Mouse (Mus musculus) embryonic facial prominence, embryonic 10.5 days (tissue): Measurements from ENCODE around the gene Parn. TPM values are rescaled to one million over a fixed set of nuclear protein-coding genes. Genes with fewer than 3 reads are reported as not detected.
"Not testable (repeated sequence)": the region's sequence is repeated elsewhere in the genome, so short reads cannot be mapped to it uniquely, and the experiment has no call there.

Experiments used
- DNase-seq: peaks from one replicate; pipeline ENCODE4 v3.0.0-alpha.2; 2017; ENCODE audit warnings: low spot score
- H3K27ac ChIP-seq: fragments of 300-500 bp; sonication (generic); replicated peaks from 2 replicates; pipeline ENCODE4 v1.5.1; 2016; ENCODE audit warnings: mild to moderate bottlenecking
- H3K27me3 ChIP-seq: fragments of 300-500 bp; sonication (generic); replicated peaks from 2 replicates; pipeline ENCODE4 v1.6.1; 2016; ENCODE audit warnings: low read depth, mild to moderate bottlenecking; ENCODE audit not compliant: poor library complexity, severe bottlenecking
- H3K36me3 ChIP-seq: fragments of 300-500 bp; sonication (generic); replicated peaks from 2 replicates; pipeline ENCODE4 v1.6.1; 2016; ENCODE audit warnings: mild to moderate bottlenecking, moderate library complexity
- H3K4me1 ChIP-seq: fragments of 300-500 bp; sonication (generic); 2 replicates; pipeline ENCODE4 v1.6.1; 2016
- H3K4me3 ChIP-seq: fragments of 300-500 bp; sonication (generic); 2 replicates; pipeline ENCODE4 v1.5.1; 2016; ENCODE audit warnings: mild to moderate bottlenecking, moderate library complexity
- H3K9me3 ChIP-seq: fragments of 300-500 bp; sonication (generic); 2 replicates; pipeline ENCODE4 v1.6.1; 2016; ENCODE audit warnings: mild to moderate bottlenecking
- WGBS: fragments of 180-500 bp; shearing (Covaris S2); methylation state at CpG from one replicate; pipeline ENCODE4 v1.1.7; 2016; 5-methylcytosine and 5-hydroxymethylcytosine counted together
- polyA plus RNA-seq: library from polyadenylated mRNA; unstranded; fragments of >200 nt; fragmentation: Nextera tagmentation; extraction: Ambion mirVana; gene quantifications from 2 replicates; pipeline ENCODE4 v1.2.1, GENCODE M21; 2016

Gene Parn
- 45.3 and 47.0 TPM in 2 replicates for polyA plus RNA-seq

- H3K36me3 ChIP-seq, result peaks cover 24% of the 10 kb centered on the region
- H3K9me3 ChIP-seq, result no peaks in the 10 kb centered on the region
- peak within 1 kb of the TSS; percentile 90 for H3K27ac ChIP-seq
- peak within 1 kb of the TSS; percentile 85 for H3K4me3 ChIP-seq
- WGBS, result under 1% methylated on average over 35 of the region's 35 CpGs
- peaks cover 15% of the 10 kb centered on the region for H3K4me1 ChIP-seq
- DNase-seq, result peak; percentile 93
- no peaks in the 10 kb centered on the region for H3K27me3 ChIP-seq
Observed at GRCm38 (mm10) chr16:13667878-13668343, at the start of gene Parn. TSS of gene Parn (minus strand) at chr16:13668170.

- no peaks in the 10 kb centered on the region for H3K27me3 ChIP-seq
- no peak overlapping the region for H3K27ac ChIP-seq
- H3K36me3 ChIP-seq, result no peaks in the 10 kb centered on the region
- H3K4me3 ChIP-seq, result no peak overlapping the region
- no peaks in the 10 kb centered on the region for H3K4me1 ChIP-seq
- DNase-seq, result no peak
- 86% methylated on average over 2 of the region's 2 CpGs for WGBS
- no peaks in the 10 kb centered on the region for H3K9me3 ChIP-seq
Observed at GRCm38 (mm10) chr16:13716821-13717553, 49.0 kb upstream of the Parn start.

GRCm38 (mm10) chr16:13714910-13715309, 46.9 kb upstream of the Parn start:
- H3K27ac ChIP-seq, result no peak overlapping the region
- WGBS, result 95% methylated on average over 3 of the region's 3 CpGs

GRCm38 (mm10) chr16:13704676-13705075, 36.7 kb upstream of the Parn start:
- no peak for DNase-seq
- no peaks in the 10 kb centered on the region for H3K4me1 ChIP-seq
- H3K9me3 ChIP-seq, result no peaks in the 10 kb centered on the region
- 93% methylated on average over 10 of the region's 10 CpGs for WGBS
- H3K4me3 ChIP-seq, result no peak overlapping the region
- H3K36me3 ChIP-seq, result peaks cover 56% of the 10 kb centered on the region
- H3K27me3 ChIP-seq, result no peaks in the 10 kb centered on the region
- no peak overlapping the region for H3K27ac ChIP-seq

More at GRCm38 (mm10) chr16:13714910-13715309, 46.9 kb upstream of the Parn start:
- Histone ChIP-seq H3K4me1 (no peaks in the 10 kb centered on the region), H3K4me3 (no peak overlapping the region), H3K9me3 (no peaks in the 10 kb centered on the region), H3K36me3 (no peaks in the 10 kb centered on the region), H3K27me3 (no peaks in the 10 kb centered on the region)
- DNase-seq, result no peak

- Histone ChIP-seq H3K27ac (no peak overlapping the region), H3K4me3 (no peak overlapping the region), H3K36me3 (peaks cover 81% of the 10 kb centered on the region), H3K9me3 (no peaks in the 10 kb centered on the region), H3K27me3 (no peaks in the 10 kb centered on the region), H3K4me1 (no peaks in the 10 kb centered on the region)
- DNase-seq, result no peak
- WGBS, result 96% methylated on average over 7 of the region's 7 CpGs
Observed at GRCm38 (mm10) chr16:13702184-13702583, 34.2 kb upstream of the Parn start.

DNA sequence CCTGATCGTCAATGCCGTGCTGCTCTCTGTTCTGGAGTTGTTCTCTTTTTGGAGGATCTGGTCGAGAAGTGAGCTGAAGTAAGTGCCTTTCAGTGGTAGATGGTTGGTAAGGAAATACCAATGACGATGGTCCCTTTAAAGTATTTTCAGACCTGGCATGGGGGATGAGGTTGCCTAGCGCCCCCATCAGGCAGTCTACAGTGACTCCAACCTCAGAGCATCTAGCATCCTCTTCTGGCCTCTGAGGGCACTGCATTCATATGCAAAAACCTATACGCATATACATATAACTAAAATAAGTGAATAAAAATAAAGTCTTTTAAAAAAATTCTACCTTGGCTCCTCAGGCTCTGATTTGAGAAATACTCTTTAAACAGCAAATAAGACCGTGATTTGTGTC, 31.0 kb upstream of the Parn start:
- 87% methylated on average over 7 of the region's 7 CpGs for WGBS
- no peak overlapping the region for H3K4me3 ChIP-seq

GRCm38 (mm10) chr16:13678601-13679319, 10.8 kb upstream of the Parn start:
- H3K4me3 ChIP-seq, result no peak overlapping the region
- WGBS, result 88% methylated on average over 3 of the region's 3 CpGs
- no peak overlapping the region for H3K27ac ChIP-seq
- peaks cover 43% of the 10 kb centered on the region for H3K36me3 ChIP-seq
- no peaks in the 10 kb centered on the region for H3K9me3 ChIP-seq
- no peaks in the 10 kb centered on the region for H3K27me3 ChIP-seq
- no peaks in the 10 kb centered on the region for H3K4me1 ChIP-seq
- DNase-seq, result no peak

More for the DNA sequence above, 31.0 kb upstream of the Parn start:
- Histone ChIP-seq H3K4me1 (no peaks in the 10 kb centered on the region), H3K9me3 (no peaks in the 10 kb centered on the region), H3K27me3 (no peaks in the 10 kb centered on the region), H3K36me3 (peaks cover 92% of the 10 kb centered on the region), H3K27ac (no peak overlapping the region)
- no peak for DNase-seq

DNA sequence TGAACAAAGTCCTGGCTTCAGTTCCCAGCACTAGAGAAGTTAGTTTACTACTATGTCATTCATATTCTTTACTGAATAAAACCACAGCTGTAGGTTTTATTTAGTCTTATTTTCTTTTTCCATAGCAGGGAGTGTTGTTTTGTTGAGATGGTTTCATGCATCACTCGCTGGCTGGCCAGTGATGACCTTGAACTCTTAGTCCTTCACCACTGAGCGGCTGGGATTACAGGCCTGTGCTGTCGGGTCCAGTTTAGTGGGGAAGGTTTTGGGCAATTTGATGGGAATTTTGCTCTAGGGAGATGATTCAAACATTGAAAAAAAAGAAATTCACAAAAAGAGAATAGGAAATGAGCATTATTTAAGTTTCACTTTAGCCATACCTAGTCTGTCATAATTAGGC, 6.5 kb upstream of the Parn start:
- no peak overlapping the region for H3K27ac ChIP-seq
- H3K4me1 ChIP-seq, result peaks cover 9% of the 10 kb centered on the region
- no peak overlapping the region for H3K4me3 ChIP-seq
- H3K27me3 ChIP-seq, result no peaks in the 10 kb centered on the region
- H3K9me3 ChIP-seq, result no peaks in the 10 kb centered on the region
- peaks cover 34% of the 10 kb centered on the region for H3K36me3 ChIP-seq
- DNase-seq, result no peak
- 90% methylated on average over 3 of the region's 3 CpGs for WGBS

- H3K9me3 ChIP-seq, result no peaks in the 10 kb centered on the region
- H3K4me1 ChIP-seq, result peaks cover 9% of the 10 kb centered on the region
- H3K4me3 ChIP-seq, result peak overlapping the region; percentile 92
- peaks cover 21% of the 10 kb centered on the region for H3K36me3 ChIP-seq
- H3K27ac ChIP-seq, result no peak overlapping the region
- no peaks in the 10 kb centered on the region for H3K27me3 ChIP-seq
- DNase-seq, result no peak
- 82% methylated on average over 5 of the region's 5 CpGs for WGBS
Observed at GRCm38 (mm10) chr16:13673114-13673513, 5.1 kb upstream of the Parn start.

DNA sequence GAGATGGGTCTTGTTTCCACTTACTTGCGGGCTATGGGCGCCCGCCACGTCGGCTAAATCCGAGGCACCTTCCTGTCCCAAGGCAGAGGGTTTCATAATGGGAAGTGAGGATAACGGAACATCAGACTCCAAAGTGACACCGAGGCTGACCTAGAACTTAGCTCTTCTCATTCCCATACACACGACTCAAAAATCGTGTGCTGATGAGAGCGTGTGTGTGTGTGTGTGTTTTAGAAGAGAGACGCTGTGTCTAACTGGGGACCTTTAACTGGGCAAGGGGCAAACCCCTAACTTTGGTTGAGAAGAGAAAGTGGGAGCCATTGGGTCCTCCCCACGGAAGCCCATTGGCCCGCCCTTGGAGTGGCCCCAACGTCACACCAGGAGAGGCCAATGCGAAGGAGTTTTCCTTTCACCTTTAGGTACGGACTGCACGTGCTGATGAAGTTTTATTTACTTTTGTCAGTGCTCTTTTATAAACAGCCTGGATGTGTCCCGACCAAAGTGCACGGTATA, 4.5 kb upstream of the Parn start:
- 2% methylated on average over 20 of the region's 20 CpGs for WGBS
- peak; percentile 76 for DNase-seq
- Histone ChIP-seq H3K27ac (peak overlapping the region; percentile 89), H3K9me3 (no peaks in the 10 kb centered on the region), H3K27me3 (no peaks in the 10 kb centered on the region), H3K4me1 (peaks cover 12% of the 10 kb centered on the region), H3K36me3 (peaks cover 15% of the 10 kb centered on the region), H3K4me3 (peak overlapping the region; percentile 92)

GRCm38 (mm10) chr16:13671685-13672385, 3.9 kb upstream of the Parn start, which contains the start of the genes Bfar and 3110001I22Rik:
TSS of gene Bfar (plus strand) at chr16:13671858.
TSS of gene 3110001I22Rik (plus strand) at chr16:13671929.
- whole genome bisulfite sequencing, result under 1% methylated on average over 54 of the region's 54 CpGs
- H3K9me3 ChIP-seq, result no peaks in the 10 kb centered on the region
- DNase-seq, result peak; percentile 94

GRCm38 (mm10) chr16:13670896-13671295, 2.9 kb upstream of the Parn start:
- H3K4me3 ChIP-seq, result peak overlapping the region; percentile 92
- DNase-seq, H3K9me3 ChIP-seq, H3K27me3 ChIP-seq, H3K36me3 ChIP-seq, H3K27ac ChIP-seq: not testable (repeated sequence)
- peaks cover 20% of the 10 kb centered on the region for H3K4me1 ChIP-seq
- 77% methylated on average over 5 of the region's 5 CpGs for WGBS

More at GRCm38 (mm10) chr16:13671685-13672385, 3.9 kb upstream of the Parn start, which contains the start of the genes Bfar and 3110001I22Rik:
- H3K36me3 ChIP-seq, result peaks cover 8% of the 10 kb centered on the region
- peaks cover 18% of the 10 kb centered on the region for H3K4me1 ChIP-seq
- peak within 1 kb of the TSS; percentile 89 for H3K27ac ChIP-seq
- no peaks in the 10 kb centered on the region for H3K27me3 ChIP-seq
- H3K4me3 ChIP-seq, result peak within 1 kb of the TSS; percentile 92
